ENCODE assay signal across 12 mouse cellular contexts in genomic region chr2:41359451-41359850, GRCm38 (mm10).
DNase-seq lines count a peak whose midpoint lies in the region.
"Had no signal": no experiment of that assay in that cellular context is flagged by ENCODE, and none has a peak within 500 bp of the region (broad histone marks: within the 10 kb centered on the region; RNA-seq: fewer than 3 reads in every experiment).

No protein-coding gene starts in this region.

- intact Hi-C loops in heart, postnatal 36 days (cut with DNase I) = no loop called here

- peak; percentile 9 for DNase-seq in cerebellum, adult 11 months
- no peak for DNase-seq in cerebellum, adult 11-12 months
- DNase-seq in heart, adult 18-20 months = peak; percentile 12 to 32
- no peak for DNase-seq in heart, postnatal 36 days
- peak; percentile 47 to 69 for DNase-seq in cerebellum, postnatal 25 days
- no peak for DNase-seq in left cerebral cortex, adult 8-10 months (ENCODE audit: low spot score in 2 of 2)
- DNase-seq in gastrocnemius, postnatal 4 days (ENCODE audit: low spot score in 2 of 2) = no peak
- DNase-seq: adrenal gland, postnatal 14 days; forebrain, postnatal 0 days; gastrocnemius, postnatal 36 days; heart, postnatal 4 days; kidney, adult 8-10 months had no signal

Comparison
In these comparisons a context has a peak if more than half of its experiments do, and no peak if none do; other contexts are left out.
1. DNase-seq: peak in cerebellum, adult 11 months (single experiment), heart, adult 18-20 months (2 of 2) and cerebellum, postnatal 25 days (2 of 2); none in cerebellum, adult 11-12 months (single experiment), heart, postnatal 36 days (0 of 2), left cerebral cortex, adult 8-10 months (0 of 2) and gastrocnemius, postnatal 4 days (0 of 2).